Mouse (Mus musculus): ENCODE measurements around the gene Olfr961. TPM values are rescaled to one million over a fixed set of nuclear protein-coding genes. Genes with fewer than 3 reads are reported as not detected.

Olfr961 gene
- not detected in 2 replicates for polyA plus RNA-seq (2016; fragmentation: Nextera tagmentation; extraction: Ambion mirVana)

GRCm38 (mm10) chr9:39644785-39645184, at the start of gene Olfr961:
TSS of gene Olfr961 (plus strand) at chr9:39645085.
- no peak within 1 kb of the TSS for H3K4me3 ChIP-seq (replicated peaks)
- no peak within 1 kb of the TSS for H3K27ac ChIP-seq
- H3K27me3 ChIP-seq = no peaks in the 10 kb centered on the region
- H3K9ac ChIP-seq (replicated peaks) = no peak within 1 kb of the TSS
- no peaks in the 10 kb centered on the region for H3K36me3 ChIP-seq
- ATAC-seq (ENCODE audit: insufficient number of reproducible peaks, insufficient read depth, low FRiP score, low TSS enrichment, low read depth) = no peak
- no peaks in the 10 kb centered on the region for H3K9me3 ChIP-seq
- no peak within 1 kb of the TSS for H3K4me2 ChIP-seq
- no peaks in the 10 kb centered on the region for H3K4me1 ChIP-seq (replicated peaks)

- H3K4me3 ChIP-seq (replicated peaks) = peak overlapping the region; percentile 42
- H3K27me3 ChIP-seq = no peaks in the 10 kb centered on the region
- peak overlapping the region; percentile 76 for H3K4me2 ChIP-seq
- 0 out of 2 replicates have a peak, but pooled peaks cover 7% of the 10 kb centered on the region for H3K4me1 ChIP-seq (replicated peaks)
- peak overlapping the region; percentile 40 for H3K9ac ChIP-seq (replicated peaks)
- peak; percentile 71 for ATAC-seq (ENCODE audit: insufficient number of reproducible peaks, insufficient read depth, low FRiP score, low TSS enrichment, low read depth)
- H3K9me3 ChIP-seq = no peaks in the 10 kb centered on the region
- WGBS = 2% methylated on average over 19 of the region's 19 CpGs
- H3K36me3 ChIP-seq = peaks cover 1% of the 10 kb centered on the region; the same call in 1 of the 2 replicates
- peak overlapping the region; percentile 37; the same call in 1 of the 2 replicates for H3K27ac ChIP-seq
Observed at GRCm38 (mm10) chr9:39602536-39603332, 42.2 kb upstream of the Olfr961 start.

- Histone ChIP-seq H3K9me3 (no peaks in the 10 kb centered on the region), H3K27ac (peak overlapping the region; percentile 45; the same call in 1 of the 2 replicates), H3K4me3 (replicated peaks) (peak overlapping the region; percentile 42), H3K27me3 (no peaks in the 10 kb centered on the region), H3K36me3 (no peaks in the 10 kb centered on the region), H3K4me2 (peak overlapping the region; percentile 76), H3K4me1 (replicated peaks) (0 out of 2 replicates have a peak, but pooled peaks cover 7% of the 10 kb centered on the region), H3K9ac (replicated peaks) (0 out of 2 replicates have a peak overlapping the region, but pooled peaks have one; percentile 24)
- 1% methylated on average over 9 of the region's 9 CpGs for WGBS
- peak; percentile 69; the same call in 1 of the 2 replicates for ATAC-seq (ENCODE audit: insufficient number of reproducible peaks, insufficient read depth, low FRiP score, low TSS enrichment, low read depth)
Observed at GRCm38 (mm10) chr9:39603333-39603845, 41.5 kb upstream of the Olfr961 start.

GRCm38 (mm10) chr9:39603999-39604453, 40.9 kb upstream of the Olfr961 start, which contains the start of gene AW551984:
TSS of gene AW551984 (minus strand) at chr9:39604403.
- peak within 1 kb of the TSS; percentile 45; the same call in 1 of the 2 replicates for H3K27ac ChIP-seq

GRCm38 (mm10) chr9:39608497-39608896, 36.4 kb upstream of the Olfr961 start:
- ATAC-seq (ENCODE audit: insufficient number of reproducible peaks, insufficient read depth, low FRiP score, low TSS enrichment, low read depth) = no peak
- H3K4me3 ChIP-seq (replicated peaks) = no peak overlapping the region
- no peaks in the 10 kb centered on the region for H3K27me3 ChIP-seq
- 0 out of 2 replicates have a peak, but pooled peaks cover 4% of the 10 kb centered on the region for H3K4me1 ChIP-seq (replicated peaks)
- H3K9me3 ChIP-seq = no peaks in the 10 kb centered on the region
- no peak overlapping the region for H3K27ac ChIP-seq
- H3K4me2 ChIP-seq = no peak overlapping the region
- no peak overlapping the region for H3K9ac ChIP-seq (replicated peaks)
- H3K36me3 ChIP-seq = no peaks in the 10 kb centered on the region

More at GRCm38 (mm10) chr9:39603999-39604453, 40.9 kb upstream of the Olfr961 start, which contains the start of gene AW551984:
- Histone ChIP-seq H3K36me3 (no peaks in the 10 kb centered on the region), H3K9me3 (no peaks in the 10 kb centered on the region), H3K4me2 (peak within 1 kb of the TSS; percentile 76), H3K27me3 (no peaks in the 10 kb centered on the region), H3K4me1 (replicated peaks) (0 out of 2 replicates have a peak, but pooled peaks cover 7% of the 10 kb centered on the region), H3K9ac (replicated peaks) (peak within 1 kb of the TSS; percentile 34; the same call in 1 of the 2 replicates), H3K4me3 (replicated peaks) (peak within 1 kb of the TSS; percentile 42)
- peak; percentile 89 for ATAC-seq (ENCODE audit: insufficient number of reproducible peaks, insufficient read depth, low FRiP score, low TSS enrichment, low read depth)
- 0% methylated on average over 8 of the region's 8 CpGs for WGBS

GRCm38 (mm10) chr9:39610355-39610754, 34.5 kb upstream of the Olfr961 start, which contains the start of gene Olfr148:
TSS of gene Olfr148 (plus strand) at chr9:39610655.
- Histone ChIP-seq H3K4me2 (no peak within 1 kb of the TSS), H3K9me3 (no peaks in the 10 kb centered on the region), H3K4me1 (replicated peaks) (no peaks in the 10 kb centered on the region), H3K4me3 (replicated peaks) (no peak within 1 kb of the TSS), H3K9ac (replicated peaks) (no peak within 1 kb of the TSS), H3K36me3 (no peaks in the 10 kb centered on the region), H3K27me3 (no peaks in the 10 kb centered on the region), H3K27ac (no peak within 1 kb of the TSS)
- 72% methylated on average over 3 of the region's 3 CpGs for WGBS
- no peak for ATAC-seq (ENCODE audit: insufficient number of reproducible peaks, insufficient read depth, low FRiP score, low TSS enrichment, low read depth)

- no peaks in the 10 kb centered on the region for H3K36me3 ChIP-seq
- H3K4me3 ChIP-seq (replicated peaks) = no peak overlapping the region
- no peak for ATAC-seq (ENCODE audit: insufficient number of reproducible peaks, insufficient read depth, low FRiP score, low TSS enrichment, low read depth)
- no peak overlapping the region for H3K27ac ChIP-seq
- 50% methylated on average over 1 of the region's 1 CpGs for WGBS
- H3K4me2 ChIP-seq = no peak overlapping the region
- no peaks in the 10 kb centered on the region for H3K4me1 ChIP-seq (replicated peaks)
- H3K9me3 ChIP-seq = no peaks in the 10 kb centered on the region
- no peak overlapping the region for H3K9ac ChIP-seq (replicated peaks)
- H3K27me3 ChIP-seq = no peaks in the 10 kb centered on the region
Observed at GRCm38 (mm10) chr9:39611953-39612352, 32.9 kb upstream of the Olfr961 start.

- H3K36me3 ChIP-seq = no peaks in the 10 kb centered on the region
- H3K4me2 ChIP-seq = no peak within 1 kb of the TSS
- H3K27me3 ChIP-seq = no peaks in the 10 kb centered on the region
- no peaks in the 10 kb centered on the region for H3K9me3 ChIP-seq
- no peaks in the 10 kb centered on the region for H3K4me1 ChIP-seq (replicated peaks)
- WGBS = 86% methylated on average over 1 of the region's 1 CpGs
- no peak for ATAC-seq (ENCODE audit: insufficient number of reproducible peaks, insufficient read depth, low FRiP score, low TSS enrichment, low read depth)
- no peak within 1 kb of the TSS for H3K27ac ChIP-seq
- no peak within 1 kb of the TSS for H3K9ac ChIP-seq (replicated peaks)
- no peak within 1 kb of the TSS for H3K4me3 ChIP-seq (replicated peaks)
Observed at GRCm38 (mm10) chr9:39621073-39621472, 23.8 kb upstream of the Olfr961 start, which contains the start of gene Olfr960. TSS of gene Olfr960 (plus strand) at chr9:39621373.

GRCm38 (mm10) chr9:39623783-39624182, 21.1 kb upstream of the Olfr961 start:
- Histone ChIP-seq H3K4me3 (replicated peaks) (no peak overlapping the region), H3K36me3 (no peaks in the 10 kb centered on the region), H3K9ac (replicated peaks) (no peak overlapping the region), H3K9me3 (no peaks in the 10 kb centered on the region), H3K4me1 (replicated peaks) (no peaks in the 10 kb centered on the region), H3K27ac (no peak overlapping the region), H3K4me2 (no peak overlapping the region), H3K27me3 (no peaks in the 10 kb centered on the region)
- ATAC-seq (ENCODE audit: insufficient number of reproducible peaks, insufficient read depth, low FRiP score, low TSS enrichment, low read depth) = no peak
- 97% methylated on average over 3 of the region's 3 CpGs for WGBS

GRCm38 (mm10) chr9:39624711-39625110, 20.2 kb upstream of the Olfr961 start:
- H3K9ac ChIP-seq (replicated peaks) = no peak overlapping the region
- ATAC-seq (ENCODE audit: insufficient number of reproducible peaks, insufficient read depth, low FRiP score, low TSS enrichment, low read depth) = no peak
- no peaks in the 10 kb centered on the region for H3K4me1 ChIP-seq (replicated peaks)
- H3K9me3 ChIP-seq = no peaks in the 10 kb centered on the region
- 41% methylated on average over 2 of the region's 2 CpGs for WGBS
- H3K4me2 ChIP-seq = no peak overlapping the region
- H3K4me3 ChIP-seq (replicated peaks) = no peak overlapping the region
- H3K36me3 ChIP-seq = no peaks in the 10 kb centered on the region
- H3K27ac ChIP-seq = no peak overlapping the region
- H3K27me3 ChIP-seq = no peaks in the 10 kb centered on the region

GRCm38 (mm10) chr9:39629069-39629468, 15.8 kb upstream of the Olfr961 start:
- WGBS = 85% methylated on average over 2 of the region's 2 CpGs

More at GRCm38 (mm10) chr9:39629069-39629468, 15.8 kb upstream of the Olfr961 start:
- ATAC-seq (ENCODE audit: insufficient number of reproducible peaks, insufficient read depth, low FRiP score, low TSS enrichment, low read depth) = no peak
- Histone ChIP-seq H3K4me2 (no peak overlapping the region), H3K4me3 (replicated peaks) (no peak overlapping the region), H3K27ac (no peak overlapping the region), H3K9me3 (no peaks in the 10 kb centered on the region), H3K27me3 (no peaks in the 10 kb centered on the region), H3K9ac (replicated peaks) (no peak overlapping the region), H3K4me1 (replicated peaks) (no peaks in the 10 kb centered on the region), H3K36me3 (no peaks in the 10 kb centered on the region)
